Mouse (Mus musculus) heart, postnatal 0 days (tissue): ENCODE measurements at regions not wholly inside any gene's neighbourhood (a gene's known extent, or its start where the extent isn't known, plus 50 kb on each side); places are given as distances from the start of the nearest gene placed in this dataset.

Source experiments
- ATAC-seq: fragments of 200-750 bp; cut with Nextera tagmentation; 2 replicates; pipeline ENCODE4 v1.8.0; 2017; ENCODE audit warnings: low read depth, moderate number of reproducible peaks, moderate library complexity; ENCODE audit not compliant: insufficient read depth
- DNase-seq: peaks from one replicate; pipeline ENCODE4 v3.0.0-alpha.2; 2016; ENCODE audit warnings: low spot score
- H3K27ac ChIP-seq: fragments of 300-500 bp; sonication (generic); 2 replicates; pipeline ENCODE4 v1.5.1; 2014; ENCODE audit warnings: low read depth, mild to moderate bottlenecking
- H3K27me3 ChIP-seq: fragments of 300-500 bp; sonication (generic); 2 replicates; pipeline ENCODE4 v1.6.1; 2014; ENCODE audit warnings: low read length, mixed read lengths; ENCODE audit not compliant: control insufficient read depth, insufficient read depth
- H3K36me3 ChIP-seq: fragments of 300-500 bp; sonication (generic); replicated peaks from 2 replicates; pipeline ENCODE4 v1.6.1; 2014; ENCODE audit warnings: low read length, mixed read lengths; ENCODE audit not compliant: control insufficient read depth, insufficient read depth
- H3K4me1 ChIP-seq: fragments of 300-500 bp; sonication (generic); 2 replicates; pipeline ENCODE4 v1.6.1; 2014; ENCODE audit warnings: antibody characterized with exemption; ENCODE audit not compliant: control insufficient read depth, insufficient read depth
- H3K4me2 ChIP-seq: fragments of 300-500 bp; sonication (generic); 2 replicates; pipeline ENCODE4 v1.6.1; 2014; ENCODE audit warnings: low read depth, mild to moderate bottlenecking, low read length, moderate library complexity
- H3K4me3 ChIP-seq: fragments of 300-500 bp; sonication (generic); 2 replicates; pipeline ENCODE4 v1.5.1; 2014; ENCODE audit warnings: low read depth, low read length
- H3K9ac ChIP-seq: fragments of 300-500 bp; sonication (generic); replicated peaks from 2 replicates; pipeline ENCODE4 v1.6.1; 2014; ENCODE audit warnings: low read depth, low read length, mixed read lengths
- H3K9me3 ChIP-seq: fragments of 300-500 bp; sonication (generic); replicated peaks from 2 replicates; pipeline ENCODE4 v1.6.1; 2016; ENCODE audit warnings: low read length; ENCODE audit not compliant: control insufficient read depth
- CTCF ChIP-seq: IDR thresholded peaks from 2 replicates; pipeline ENCODE4 v1.5.1; 2016; ENCODE audit warnings: antibody characterized with exemption, control low read depth, low read depth
- EP300 ChIP-seq: IDR thresholded peaks from 2 replicates; pipeline ENCODE4 v1.6.1; 2016; ENCODE audit warnings: antibody characterized with exemption, low read depth
- WGBS: fragments of 180-500 bp; shearing (Covaris S2); extraction: QIAGEN DNeasy Blood & Tissue Kit; methylation state at CpG from one replicate; pipeline ENCODE4 v1.1.7; 2014; 5-methylcytosine and 5-hydroxymethylcytosine counted together

DNA sequence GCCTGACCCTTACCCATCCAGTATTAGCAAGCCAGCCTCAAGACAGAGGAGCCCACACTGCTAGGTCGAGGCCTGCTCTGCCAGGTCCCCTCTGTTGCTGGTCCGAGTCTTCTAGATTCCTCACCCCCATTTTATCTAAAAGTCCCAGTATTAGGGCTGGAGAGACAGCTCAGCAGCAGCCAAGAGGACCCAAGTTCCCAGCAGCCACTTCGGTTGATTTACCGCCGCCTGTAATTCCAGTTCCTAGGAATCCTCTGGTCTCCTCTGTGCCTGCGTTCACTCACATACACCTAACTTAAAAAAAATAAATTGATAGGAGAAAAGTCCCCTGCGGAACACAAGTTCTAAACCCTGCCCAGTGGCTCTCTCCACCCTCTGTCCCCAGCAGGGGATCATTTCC lies 138.9 kb upstream of the Ubl3 start:
- no peaks in the 10 kb centered on the region for H3K27me3 ChIP-seq
- H3K27ac ChIP-seq: no peak overlapping the region
- 0 out of 2 replicates have a peak, but pooled peaks cover 5% of the 10 kb centered on the region for H3K9me3 ChIP-seq
- no peak for TF ChIP-seq CTCF
- TF ChIP-seq EP300: no peak
- WGBS: 71% methylated on average over 7 of the region's 7 CpGs
- no peak overlapping the region; the same call in 1 of the 2 replicates for H3K9ac ChIP-seq
- H3K4me3 ChIP-seq: no peak overlapping the region
- ATAC-seq (no peak), DNase-seq (no peak)
- no peak overlapping the region for H3K4me2 ChIP-seq
- H3K36me3 ChIP-seq: no peaks in the 10 kb centered on the region
- 0 out of 2 replicates have a peak, but pooled peaks cover 5% of the 10 kb centered on the region for H3K4me1 ChIP-seq

DNA sequence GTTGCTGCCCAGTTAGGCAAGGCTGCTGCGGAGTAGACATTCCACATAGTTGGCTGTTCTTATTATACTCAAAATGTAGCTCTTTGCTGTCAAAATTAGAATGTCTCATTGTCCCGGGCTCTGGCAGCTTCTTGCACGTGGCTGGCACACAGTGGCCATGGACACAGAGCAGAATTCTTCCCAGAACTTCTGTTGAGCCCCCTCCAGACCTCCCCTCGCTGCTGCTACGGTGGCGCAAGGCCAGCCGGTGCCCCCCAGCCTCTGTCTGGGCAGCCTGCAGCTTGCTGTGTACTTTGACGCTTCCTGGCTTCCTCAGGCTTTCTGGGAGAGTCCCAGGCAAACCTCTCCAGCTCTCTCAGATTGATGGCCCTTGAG lies 138.2 kb upstream of the Ubl3 start:
- Histone ChIP-seq H3K36me3 (no peaks in the 10 kb centered on the region), H3K4me3 (no peak overlapping the region), H3K9me3 (0 out of 2 replicates have a peak, but pooled peaks cover 5% of the 10 kb centered on the region), H3K4me2 (no peak overlapping the region), H3K27ac (no peak overlapping the region), H3K9ac (no peak overlapping the region), H3K4me1 (0 out of 2 replicates have a peak, but pooled peaks cover 5% of the 10 kb centered on the region), H3K27me3 (no peaks in the 10 kb centered on the region)
- ATAC-seq (no peak), DNase-seq (no peak)
- no peak for TF ChIP-seq EP300
- TF ChIP-seq CTCF: no peak
- WGBS: 52% methylated on average over 8 of the region's 8 CpGs

DNA sequence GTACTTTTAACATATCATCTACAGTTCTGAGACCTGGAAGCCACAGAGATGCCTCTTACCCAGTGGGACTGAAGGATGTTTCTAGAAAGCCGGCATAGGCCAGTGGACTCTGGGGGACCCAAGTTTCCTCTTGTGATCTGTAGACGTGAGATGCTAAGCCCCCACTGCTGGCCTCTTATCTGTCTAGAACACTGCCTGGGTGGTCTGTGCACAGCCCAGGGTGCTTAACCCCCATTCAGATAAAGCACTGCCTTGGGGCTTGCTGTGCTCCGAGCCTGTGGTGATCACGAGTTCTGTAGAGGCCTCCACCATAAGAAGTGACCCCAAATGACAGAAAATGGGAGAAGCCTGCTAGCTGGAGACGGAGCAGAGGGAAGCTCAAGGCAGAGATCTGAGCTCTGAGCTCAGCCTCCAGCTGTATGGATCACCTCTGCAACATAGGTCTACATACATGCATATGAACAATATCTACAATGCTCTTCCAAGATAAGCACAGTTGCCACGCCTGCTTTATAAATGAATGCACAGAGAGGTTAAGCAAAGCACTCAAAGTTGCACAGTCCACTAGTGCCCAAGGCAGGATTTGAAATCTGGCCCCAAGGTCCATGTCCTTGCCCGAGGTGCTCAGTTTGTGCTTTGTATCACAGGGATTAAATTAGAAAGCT lies 137.7 kb upstream of the Ubl3 start:
- Histone ChIP-seq H3K36me3 (no peaks in the 10 kb centered on the region), H3K4me1 (0 out of 2 replicates have a peak, but pooled peaks cover 5% of the 10 kb centered on the region), H3K4me2 (no peak overlapping the region), H3K27me3 (no peaks in the 10 kb centered on the region), H3K9ac (no peak overlapping the region), H3K9me3 (0 out of 2 replicates have a peak, but pooled peaks cover 5% of the 10 kb centered on the region), H3K4me3 (no peak overlapping the region), H3K27ac (no peak overlapping the region)
- ATAC-seq: no peak
- no peak for DNase-seq
- no peak for TF ChIP-seq CTCF
- no peak for TF ChIP-seq EP300
- 56% methylated on average over 7 of the region's 7 CpGs for WGBS

DNA sequence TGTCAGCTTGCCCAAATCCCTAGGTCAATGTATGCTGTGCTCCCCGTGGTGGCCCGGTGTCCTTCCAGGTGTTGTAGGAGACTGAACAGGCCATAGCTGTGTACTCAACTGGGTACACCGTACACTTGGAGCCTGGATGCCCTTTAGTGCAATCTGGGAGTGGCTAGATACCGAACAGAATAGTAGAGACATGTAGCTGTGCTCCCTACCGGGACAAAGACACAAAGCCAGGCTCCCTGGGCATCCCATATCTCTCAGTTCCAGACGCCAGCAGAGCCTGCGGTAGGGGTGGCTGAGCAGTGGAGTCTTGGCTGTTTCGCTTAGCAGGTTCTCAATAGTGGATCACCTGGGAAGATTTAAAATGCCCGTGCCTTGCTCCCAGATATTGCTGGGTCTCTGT lies 136.7 kb upstream of the Ubl3 start:
- 73% methylated on average over 9 of the region's 9 CpGs for WGBS
- ATAC-seq: no peak
- H3K27ac ChIP-seq: no peak overlapping the region

DNA sequence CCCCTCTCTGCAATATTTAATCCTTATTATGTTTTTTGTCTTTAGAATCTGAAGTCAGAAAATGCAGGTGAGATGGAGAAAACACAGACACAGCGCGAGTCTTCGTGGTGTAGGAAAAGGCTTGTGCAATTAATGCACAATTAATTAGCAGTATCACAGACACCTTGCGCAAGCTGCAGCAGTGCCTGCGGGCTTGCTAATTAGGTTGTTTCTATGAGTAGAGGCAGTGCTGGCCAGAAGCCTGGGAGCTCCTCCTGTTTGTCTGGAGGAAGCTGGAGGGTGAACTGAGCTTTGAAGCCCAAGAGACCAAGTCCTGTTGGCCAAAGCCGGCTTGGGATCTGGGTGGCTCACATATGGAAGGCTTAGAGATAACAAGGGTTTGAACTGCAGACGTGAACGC lies 135.9 kb upstream of the Ubl3 start:
- WGBS: 75% methylated on average over 8 of the region's 8 CpGs
- Histone ChIP-seq H3K4me3 (no peak overlapping the region), H3K36me3 (no peaks in the 10 kb centered on the region), H3K27ac (no peak overlapping the region), H3K4me1 (0 out of 2 replicates have a peak, but pooled peaks cover 5% of the 10 kb centered on the region), H3K27me3 (no peaks in the 10 kb centered on the region), H3K4me2 (no peak overlapping the region), H3K9me3 (no peaks in the 10 kb centered on the region), H3K9ac (no peak overlapping the region)
- ATAC-seq (no peak), DNase-seq (no peak)
- no peak for TF ChIP-seq EP300

More for the DNA sequence above, 136.7 kb upstream of the Ubl3 start:
- Histone ChIP-seq H3K4me3 (no peak overlapping the region), H3K27me3 (no peaks in the 10 kb centered on the region), H3K4me1 (0 out of 2 replicates have a peak, but pooled peaks cover 5% of the 10 kb centered on the region), H3K36me3 (no peaks in the 10 kb centered on the region), H3K9ac (no peak overlapping the region), H3K9me3 (no peaks in the 10 kb centered on the region), H3K4me2 (no peak overlapping the region)
- no peak for TF ChIP-seq EP300
- TF ChIP-seq CTCF: no peak
- DNase-seq: no peak

DNA sequence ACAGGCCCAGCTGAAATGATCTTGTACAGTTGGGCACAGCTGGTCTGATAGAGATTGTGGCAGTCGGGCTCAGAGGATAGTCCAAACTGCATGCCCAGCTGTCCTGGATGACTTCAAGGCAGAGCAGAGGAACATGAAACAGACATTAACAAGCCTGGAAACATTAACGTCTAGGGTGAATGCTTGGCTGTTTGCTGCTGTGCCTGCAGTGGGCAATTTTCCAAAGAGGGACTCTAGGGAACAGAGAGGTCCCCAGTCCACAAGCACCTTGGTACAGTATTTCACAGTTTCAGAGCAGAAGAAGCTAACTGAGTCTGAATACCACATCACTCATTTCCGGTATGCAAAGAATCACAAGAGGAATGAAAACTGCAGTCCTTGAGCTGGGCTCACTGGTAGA lies 135.2 kb upstream of the Ubl3 start:
- TF ChIP-seq CTCF (no peak), EP300 (no peak)
- H3K9ac ChIP-seq: no peak overlapping the region
- 34% methylated on average over 3 of the region's 3 CpGs for WGBS
- H3K27ac ChIP-seq: no peak overlapping the region
- DNase-seq (no peak), ATAC-seq (no peak)
- H3K27me3 ChIP-seq: no peaks in the 10 kb centered on the region
- 0 out of 2 replicates have a peak, but pooled peaks cover 5% of the 10 kb centered on the region for H3K4me1 ChIP-seq
- no peak overlapping the region for H3K4me2 ChIP-seq
- no peaks in the 10 kb centered on the region for H3K36me3 ChIP-seq
- H3K4me3 ChIP-seq: no peak overlapping the region
- no peaks in the 10 kb centered on the region for H3K9me3 ChIP-seq
